Mouse (Mus musculus) limb, embryonic 11.5 days (tissue): Measurements from ENCODE around the gene Gm4969. TPM values are rescaled to one million over a fixed set of nuclear protein-coding genes. Genes with fewer than 3 reads are reported as not detected.
A peak's percentile ranks its signal among the peaks of the same experiment; 100 is the strongest.
"Not testable (repeated sequence)": the region's sequence is repeated elsewhere in the genome, so short reads cannot be mapped to it uniquely, and the experiment has no call there.

Experiments used
- ATAC-seq: fragments of 200-750 bp; cut with Nextera tagmentation; 2 replicates; pipeline ENCODE4 v1.8.0; 2017; ENCODE audit warnings: low read depth; ENCODE audit not compliant: insufficient number of reproducible peaks, low FRiP score, low TSS enrichment
- DNase-seq: peaks from one replicate; pipeline ENCODE4 v3.0.0-alpha.2; 2015; ENCODE audit warnings: low spot score
- H3K27ac ChIP-seq: fragments of 300-500 bp; sonication (generic); replicated peaks from 2 replicates; pipeline ENCODE4 v1.5.1; 2014; ENCODE audit warnings: low read depth, mild to moderate bottlenecking, low read length
- H3K27me3 ChIP-seq: fragments of 300-500 bp; sonication (generic); 2 replicates; pipeline ENCODE4 v1.6.1; 2014; ENCODE audit warnings: mild to moderate bottlenecking, low read length, mixed read lengths; ENCODE audit not compliant: control insufficient read depth, insufficient read depth
- H3K36me3 ChIP-seq: fragments of 300-500 bp; sonication (generic); 2 replicates; pipeline ENCODE4 v1.6.1; 2014; ENCODE audit warnings: mild to moderate bottlenecking, low read length, moderate library complexity, mixed read lengths; ENCODE audit not compliant: control insufficient read depth, insufficient read depth
- H3K4me1 ChIP-seq: fragments of 300-500 bp; sonication (generic); 2 replicates; pipeline ENCODE4 v1.6.1; 2014; ENCODE audit warnings: low read length, mixed read lengths; ENCODE audit not compliant: control insufficient read depth, insufficient read depth
- H3K4me2 ChIP-seq: fragments of 300-500 bp; sonication (generic); 2 replicates; pipeline ENCODE4 v1.6.1; 2014; ENCODE audit warnings: low read depth, mild to moderate bottlenecking, moderate library complexity; ENCODE audit not compliant: severe bottlenecking
- H3K4me3 ChIP-seq: fragments of 300-500 bp; sonication (generic); 2 replicates; pipeline ENCODE4 v1.5.1; 2014; ENCODE audit warnings: low read depth, low read length
- H3K9ac ChIP-seq: fragments of 300-500 bp; sonication (generic); 2 replicates; pipeline ENCODE4 v1.6.1; 2014; ENCODE audit warnings: mild to moderate bottlenecking, low read length
- H3K9me3 ChIP-seq: fragments of 300-500 bp; sonication (generic); 2 replicates; pipeline ENCODE4 v1.6.1; 2016; ENCODE audit warnings: low read length; ENCODE audit not compliant: control insufficient read depth
- WGBS: fragments of 180-500 bp; shearing (Covaris S2); extraction: QIAGEN DNeasy Blood & Tissue Kit; methylation state at CpG from one replicate; pipeline ENCODE4 v1.1.7; 2014; 5-methylcytosine and 5-hydroxymethylcytosine counted together
- polyA plus RNA-seq: library from polyadenylated mRNA; unstranded; fragments of >200 nt; fragmentation: Nextera tagmentation; extraction: Ambion mirVana; gene quantifications from 2 replicates; pipeline ENCODE4 v1.2.1, GENCODE M21; 2014

The Gm4969 gene
- polyA plus RNA-seq, 1 experiment from 2014 or later, result 2.0 TPM

DNA sequence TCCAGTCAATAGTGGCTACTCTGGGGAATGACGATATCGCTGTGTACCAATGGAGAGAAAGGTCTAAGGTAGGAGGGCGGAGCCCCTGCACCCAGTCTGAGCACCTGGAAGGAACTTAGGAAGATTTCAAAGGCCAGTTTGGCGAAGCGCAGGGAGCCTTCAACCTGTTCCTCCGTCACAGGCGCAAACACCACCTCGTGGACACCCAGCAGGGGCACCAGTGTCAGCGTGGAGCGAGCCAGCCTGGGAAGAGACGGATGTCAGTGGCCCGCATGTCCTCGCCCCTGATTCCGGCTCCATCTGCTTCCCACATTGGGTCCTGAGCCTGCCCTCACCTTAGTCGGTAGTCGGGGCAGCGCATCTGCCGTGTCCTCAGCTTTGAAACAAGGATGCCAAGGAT, 41.2 kb upstream of the Gm4969 start:
- no peak overlapping the region for H3K9ac ChIP-seq
- H3K27ac ChIP-seq, result no peak overlapping the region
- no peaks in the 10 kb centered on the region; the same call in 1 of the 2 replicates for H3K9me3 ChIP-seq
- DNase-seq (no peak), ATAC-seq (no peak)
- H3K4me3 ChIP-seq, result no peak overlapping the region
- 0 out of 2 replicates have a peak overlapping the region, but pooled peaks have one; percentile 59 for H3K4me2 ChIP-seq
- H3K27me3 ChIP-seq, result peaks cover 25% of the 10 kb centered on the region
- peaks cover 12% of the 10 kb centered on the region for H3K4me1 ChIP-seq
- 12% methylated on average over 18 of the region's 18 CpGs for WGBS
- H3K36me3 ChIP-seq, result peaks cover 2% of the 10 kb centered on the region; the same call in 1 of the 2 replicates

- H3K9me3 ChIP-seq, result no peaks in the 10 kb centered on the region
- no peak for ATAC-seq
- peaks cover 9% of the 10 kb centered on the region for H3K4me1 ChIP-seq
- no peak overlapping the region for H3K4me2 ChIP-seq
- no peak overlapping the region for H3K4me3 ChIP-seq
- no peak overlapping the region for H3K9ac ChIP-seq
- no peak for DNase-seq
- 45% methylated on average over 11 of the region's 11 CpGs for WGBS
- H3K27me3 ChIP-seq, result peaks cover 20% of the 10 kb centered on the region
- no peak overlapping the region for H3K27ac ChIP-seq
- peaks cover 2% of the 10 kb centered on the region; the same call in 1 of the 2 replicates for H3K36me3 ChIP-seq
Measured at GRCm38 (mm10) chr7:19158601-19159000, 40.4 kb upstream of the Gm4969 start.

- Histone ChIP-seq H3K27ac (no peak overlapping the region), H3K36me3 (peaks cover 12% of the 10 kb centered on the region; the same call in 1 of the 2 replicates), H3K9ac (peak overlapping the region; percentile 24), H3K4me3 (0 out of 2 replicates have a peak overlapping the region, but pooled peaks have one; percentile 6), H3K9me3 (no peaks in the 10 kb centered on the region), H3K27me3 (peaks cover 19% of the 10 kb centered on the region), H3K4me1 (peaks cover 9% of the 10 kb centered on the region), H3K4me2 (peak overlapping the region; percentile 20; the same call in 1 of the 2 replicates)
- ATAC-seq (peak; percentile 48; the same call in 1 of the 2 replicates), DNase-seq (peak; percentile 96)
- 6% methylated on average over 30 of the region's 30 CpGs for WGBS
Measured at GRCm38 (mm10) chr7:19157160-19157800, 39.1 kb upstream of the Gm4969 start.

- H3K4me1 ChIP-seq, result peaks cover 9% of the 10 kb centered on the region
- H3K27ac ChIP-seq, result no peak overlapping the region
- ATAC-seq (no peak), DNase-seq (no peak)
- H3K36me3 ChIP-seq, result peaks cover 15% of the 10 kb centered on the region; the same call in 1 of the 2 replicates
- no peak overlapping the region for H3K4me2 ChIP-seq
- H3K9me3 ChIP-seq, result no peaks in the 10 kb centered on the region
- no peak overlapping the region for H3K9ac ChIP-seq
- H3K27me3 ChIP-seq, result peaks cover 19% of the 10 kb centered on the region
- 44% methylated on average over 13 of the region's 13 CpGs for whole genome bisulfite sequencing
- no peak overlapping the region for H3K4me3 ChIP-seq
Measured at GRCm38 (mm10) chr7:19155825-19156475, 37.8 kb upstream of the Gm4969 start.

DNA sequence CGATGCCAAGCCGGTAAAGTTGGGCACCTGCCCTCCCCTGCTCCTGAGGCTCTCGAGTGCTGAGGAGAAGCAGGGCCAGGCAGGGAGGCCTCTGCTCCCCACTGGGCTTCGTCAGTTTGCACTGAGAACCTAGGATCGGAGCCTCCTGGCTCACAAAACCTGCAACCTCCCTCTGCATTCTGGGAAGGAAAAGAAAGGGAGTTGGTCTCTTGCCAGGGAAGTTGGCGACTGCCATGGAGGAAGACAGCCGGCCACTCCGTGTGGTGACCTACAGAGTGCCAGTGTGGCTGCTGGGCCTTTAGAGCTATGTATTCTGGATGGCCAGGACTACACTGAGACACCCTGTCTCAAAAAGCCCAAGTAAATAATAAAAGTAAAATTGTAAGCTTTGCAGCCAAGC, 36.6 kb upstream of the Gm4969 start:
- ATAC-seq, result no peak

DNA sequence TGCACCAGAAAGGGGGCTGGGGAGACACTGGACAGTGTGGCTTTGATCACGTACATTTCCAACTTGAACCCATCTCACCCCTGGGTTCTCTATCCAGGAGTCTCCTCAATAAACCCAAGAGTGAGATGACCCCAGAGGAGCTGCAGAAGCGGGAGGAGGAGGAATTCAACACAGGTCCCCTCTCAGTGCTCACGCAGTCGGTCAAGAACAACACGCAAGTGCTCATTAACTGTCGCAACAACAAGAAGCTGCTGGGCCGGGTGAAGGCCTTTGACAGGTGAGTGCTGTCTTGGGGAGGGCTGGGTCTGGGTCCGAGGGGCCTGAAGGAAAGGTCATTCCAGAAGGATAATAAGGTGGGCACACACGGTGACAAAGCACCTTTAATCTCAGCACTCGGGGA, 33.0 kb upstream of the Gm4969 start:
- not testable (repeated sequence) for H3K4me3 ChIP-seq, ATAC-seq, H3K4me2 ChIP-seq

More for the DNA sequence above, 36.6 kb upstream of the Gm4969 start:
- Histone ChIP-seq H3K9me3 (no peaks in the 10 kb centered on the region), H3K4me1 (peaks cover 16% of the 10 kb centered on the region), H3K36me3 (peaks cover 15% of the 10 kb centered on the region; the same call in 1 of the 2 replicates), H3K4me2 (no peak overlapping the region), H3K27me3 (peaks cover 12% of the 10 kb centered on the region), H3K27ac (no peak overlapping the region), H3K9ac (no peak overlapping the region), H3K4me3 (no peak overlapping the region)
- 89% methylated on average over 8 of the region's 8 CpGs for WGBS
- DNase-seq, result no peak

GRCm38 (mm10) chr7:19149626-19150025, 31.5 kb upstream of the Gm4969 start, which contains the start of gene Snrpd2:
Gene Snrpd2 (plus strand): TSS chr7:19149722.
- Histone ChIP-seq H3K4me2 (peak within 1 kb of the TSS; percentile 76), H3K4me3 (peak within 1 kb of the TSS; percentile 61), H3K27ac (peak within 1 kb of the TSS; percentile 42; the same call in 1 of the 2 replicates), H3K4me1 (peaks cover 11% of the 10 kb centered on the region), H3K36me3 (peaks cover 12% of the 10 kb centered on the region; the same call in 1 of the 2 replicates), H3K9me3 (no peaks in the 10 kb centered on the region), H3K27me3 (no peaks in the 10 kb centered on the region), H3K9ac (peak within 1 kb of the TSS; percentile 58)
- WGBS, result 0% methylated on average over 24 of the region's 24 CpGs
- peak; percentile 90 for ATAC-seq
- DNase-seq, result peak; percentile 98

More for the DNA sequence above, 33.0 kb upstream of the Gm4969 start:
- DNase-seq, H3K27me3 ChIP-seq, H3K9me3 ChIP-seq, H3K9ac ChIP-seq, H3K27ac ChIP-seq: not testable (repeated sequence)
- H3K4me1 ChIP-seq, result peaks cover 14% of the 10 kb centered on the region
- peaks cover 15% of the 10 kb centered on the region; the same call in 1 of the 2 replicates for H3K36me3 ChIP-seq
- 92% methylated on average over 10 of the region's 10 CpGs for WGBS

- Histone ChIP-seq H3K4me3 (peak within 1 kb of the TSS; percentile 61), H3K4me1 (peaks cover 11% of the 10 kb centered on the region), H3K4me2 (peak within 1 kb of the TSS; percentile 76), H3K27me3 (no peaks in the 10 kb centered on the region), H3K9me3 (no peaks in the 10 kb centered on the region), H3K9ac (peak within 1 kb of the TSS; percentile 58), H3K36me3 (peaks cover 12% of the 10 kb centered on the region; the same call in 1 of the 2 replicates), H3K27ac (peak within 1 kb of the TSS; percentile 42; the same call in 1 of the 2 replicates)
- DNase-seq (peak; percentile 95), ATAC-seq (peak; percentile 96)
- under 1% methylated on average over 43 of the region's 43 CpGs for WGBS
Measured at GRCm38 (mm10) chr7:19148875-19149541, 30.8 kb upstream of the Gm4969 start, which contains the start of gene Qpctl. Gene Qpctl (minus strand): TSS chr7:19149291.
